Mouse (Mus musculus): ENCODE data around the gene Spin4. TPM values are rescaled to one million over a fixed set of nuclear protein-coding genes. Genes with fewer than 3 reads are reported as not detected.
A peak's percentile ranks its signal among the peaks of the same experiment; 100 is the strongest.

Spin4 gene
- polyA plus RNA-seq, 2 experiments: 4.4 to 12.5 TPM

DNA sequence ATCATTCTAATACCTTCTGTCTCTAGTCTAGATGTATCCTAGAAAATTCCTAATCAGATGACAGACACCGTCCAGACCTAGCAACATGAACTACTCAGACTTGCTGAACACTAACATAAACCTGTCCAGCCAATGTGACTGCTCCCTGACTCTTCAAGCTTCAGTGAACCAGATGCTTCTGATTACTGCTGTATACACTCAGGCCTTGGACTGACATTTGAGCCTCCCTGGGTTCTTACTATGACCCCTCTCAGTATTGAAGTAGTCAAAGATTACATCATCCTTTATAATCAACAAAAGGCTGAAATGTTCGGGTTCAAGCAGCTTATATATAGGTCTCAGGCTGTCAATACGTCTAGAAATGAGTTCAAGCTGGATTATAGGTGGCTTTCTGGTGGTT, 32.4 kb downstream of the Spin4 start:
- H3K36me3 ChIP-seq (ENCODE audit: control insufficient read depth, insufficient read depth, low read length): no peaks in the 10 kb centered on the region
- no peaks in the 10 kb centered on the region for H3K27me3 ChIP-seq (ENCODE audit: control insufficient read depth, insufficient read depth, low read length)
- WGBS: 39% methylated on average over 3 of the region's 3 CpGs
- H3K4me1 ChIP-seq (ENCODE audit: control insufficient read depth, insufficient read depth, low read length): no peaks in the 10 kb centered on the region
- DNase-seq (ENCODE audit: low spot score): no peak
- H3K9me3 ChIP-seq (ENCODE audit: control insufficient read depth, low read length): no peaks in the 10 kb centered on the region
- no peak overlapping the region for H3K9ac ChIP-seq (ENCODE audit: low read depth, low read length, severe bottlenecking)
- no peak overlapping the region for H3K4me3 ChIP-seq (replicated peaks; ENCODE audit: low read length)
- no peak for TF ChIP-seq POLR2A (IDR thresholded peaks at IDR 0.05; ENCODE audit: borderline replicate concordance, extremely low read depth, insufficient read depth, insufficient read length)
- no peak overlapping the region for H3K4me2 ChIP-seq (replicated peaks; ENCODE audit: low read depth, low read length, severe bottlenecking)
- no peak for ATAC-seq (ENCODE audit: low FRiP score, low read depth)
- no peak overlapping the region for H3K27ac ChIP-seq (replicated peaks; ENCODE audit: low read depth, low read length)

DNA sequence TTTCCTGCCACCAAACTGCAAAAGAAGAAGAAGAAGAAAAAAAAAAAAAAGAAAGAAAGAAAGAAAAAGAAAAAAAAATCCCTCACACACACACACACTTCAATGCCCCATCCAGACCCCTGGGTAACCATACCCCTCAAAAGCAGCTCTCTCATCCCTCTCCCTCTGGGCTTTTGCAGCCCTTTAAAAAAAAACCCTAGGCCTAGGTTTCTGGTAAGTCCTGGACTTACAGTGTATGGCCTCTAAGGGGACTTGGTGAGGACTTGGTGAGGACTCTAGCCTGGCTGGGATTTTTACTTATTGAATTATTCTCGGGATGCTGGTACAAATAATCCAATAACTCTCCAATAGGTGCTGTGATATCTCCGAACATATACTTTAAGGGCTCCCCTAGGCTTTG, 35.6 kb downstream of the Spin4 start:
- H3K27ac ChIP-seq (replicated peaks; ENCODE audit: low read depth, low read length): 0 out of 2 replicates have a peak overlapping the region, but pooled peaks have one; percentile 26
- no peaks in the 10 kb centered on the region for H3K9me3 ChIP-seq (ENCODE audit: control insufficient read depth, low read length)
- TF ChIP-seq POLR2A (IDR thresholded peaks at IDR 0.05; ENCODE audit: borderline replicate concordance, extremely low read depth, insufficient read depth, insufficient read length): no peak
- ATAC-seq (ENCODE audit: low FRiP score, low read depth): no peak
- H3K36me3 ChIP-seq (ENCODE audit: control insufficient read depth, insufficient read depth, low read length): no peaks in the 10 kb centered on the region
- no peaks in the 10 kb centered on the region for H3K4me1 ChIP-seq (ENCODE audit: control insufficient read depth, insufficient read depth, low read length)
- WGBS: 66% methylated on average over 2 of the region's 2 CpGs
- no peak for DNase-seq (ENCODE audit: low spot score)
- no peaks in the 10 kb centered on the region for H3K27me3 ChIP-seq (ENCODE audit: control insufficient read depth, insufficient read depth, low read length)
- peak overlapping the region; percentile 26; the same call in 1 of the 2 replicates for H3K4me3 ChIP-seq (replicated peaks; ENCODE audit: low read length)
- 0 out of 2 replicates have a peak overlapping the region, but pooled peaks have one; percentile 47 for H3K9ac ChIP-seq (ENCODE audit: low read depth, low read length, severe bottlenecking)
- peak overlapping the region; percentile 53 for H3K4me2 ChIP-seq (replicated peaks; ENCODE audit: low read depth, low read length, severe bottlenecking)

DNA sequence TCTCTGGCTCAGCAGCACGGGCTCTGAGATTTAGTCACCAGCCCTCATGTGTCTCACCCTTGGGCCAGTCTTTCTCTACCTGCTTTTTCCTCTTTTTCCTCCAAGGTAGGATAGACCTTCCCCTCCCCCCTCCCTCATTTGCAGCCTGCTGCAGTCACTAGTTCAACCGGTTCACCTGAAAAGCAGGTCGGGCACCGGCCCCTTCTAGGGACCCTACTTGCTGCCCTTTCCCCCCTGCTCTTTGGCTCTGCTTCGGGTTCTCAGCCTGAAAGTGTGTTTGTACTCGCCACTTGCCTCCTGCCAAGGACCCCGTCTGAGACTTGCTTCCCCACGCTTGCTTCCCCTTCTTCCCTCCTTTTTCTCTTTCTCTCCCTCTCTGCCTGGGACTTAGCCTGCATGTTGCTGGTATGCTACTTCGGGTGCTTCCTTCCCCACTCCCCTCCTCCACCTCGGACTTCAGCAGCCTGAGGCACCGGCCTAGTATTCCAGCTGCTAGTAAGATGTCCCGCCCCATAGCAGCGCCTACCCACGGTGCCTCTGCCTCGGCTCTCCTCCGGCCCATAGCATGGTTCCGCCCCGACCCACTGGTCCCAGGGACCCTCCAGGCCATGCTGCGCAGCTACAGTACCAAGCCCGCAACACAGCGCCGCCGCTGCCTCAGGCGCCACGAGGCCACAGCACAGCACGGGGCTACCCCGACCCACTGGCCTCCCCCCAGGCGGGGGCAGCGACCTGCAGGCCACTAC, 36.2 kb downstream of the Spin4 start:
- Histone ChIP-seq H3K27ac (replicated peaks; ENCODE audit: low read depth, low read length) (0 out of 2 replicates have a peak overlapping the region, but pooled peaks have one; percentile 26), H3K4me3 (replicated peaks; ENCODE audit: low read length) (peak overlapping the region; percentile 26), H3K9me3 (ENCODE audit: control insufficient read depth, low read length) (no peaks in the 10 kb centered on the region), H3K27me3 (ENCODE audit: control insufficient read depth, insufficient read depth, low read length) (no peaks in the 10 kb centered on the region), H3K9ac (ENCODE audit: low read depth, low read length, severe bottlenecking) (peak overlapping the region; percentile 47), H3K4me1 (ENCODE audit: control insufficient read depth, insufficient read depth, low read length) (no peaks in the 10 kb centered on the region), H3K4me2 (replicated peaks; ENCODE audit: low read depth, low read length, severe bottlenecking) (peak overlapping the region; percentile 53), H3K36me3 (ENCODE audit: control insufficient read depth, insufficient read depth, low read length) (no peaks in the 10 kb centered on the region)
- ATAC-seq (ENCODE audit: low FRiP score, low read depth) (peak; percentile 67), DNase-seq (ENCODE audit: low spot score) (peak; percentile 2)
- no peak for TF ChIP-seq POLR2A (IDR thresholded peaks at IDR 0.05; ENCODE audit: borderline replicate concordance, extremely low read depth, insufficient read depth, insufficient read length)
- 19% methylated on average over 29 of the region's 29 CpGs for WGBS

Other genes with a start within 250 kb of the Spin4 start
- 22.7 and 27.7 TPM in 2 replicates for gene Arhgef9, start 170.2 kb upstream of the Spin4 start, polyA plus RNA-seq (2012; rRNA removed)
- gene Arhgef9, start 170.2 kb upstream of the Spin4 start, polyA plus RNA-seq (2014; fragmentation: Nextera tagmentation; extraction: Ambion mirVana): 15.7 and 23.9 TPM in 2 replicates

Measured in limb, embryonic 14.5 days (tissue).